Mouse (Mus musculus) G1E (cell line): ENCODE measurements around the gene Mast2. TPM values are rescaled to one million over a fixed set of nuclear protein-coding genes. Genes with fewer than 3 reads are reported as not detected.
A peak's percentile ranks its signal among the peaks of the same experiment; 100 is the strongest.

ENCODE experiments used
- ATAC-seq: 2 replicates; pipeline ENCODE4 v1.8.0; 2016; ENCODE audit warnings: mild to moderate bottlenecking; ENCODE audit not compliant: insufficient number of reproducible peaks, poor library complexity, low FRiP score, severe bottlenecking; ENCODE audit errors: extremely low read depth
- DNase-seq: peaks from one replicate; pipeline ENCODE4 v3.0.0; 2012; ENCODE audit warnings: low spot score
- H3K27me3 ChIP-seq: 2 replicates; pipeline ENCODE4 v1.6.1; 2012; ENCODE audit warnings: mild to moderate bottlenecking, low read length, inconsistent platforms; ENCODE audit not compliant: insufficient read depth
- H3K36me3 ChIP-seq: replicated peaks from 2 replicates; pipeline ENCODE3; 2012; ENCODE audit warnings: mild to moderate bottlenecking, inconsistent platforms
- H3K4me1 ChIP-seq: 2 replicates; pipeline ENCODE4 v1.6.1; 2012; ENCODE audit warnings: low read depth, low read length, inconsistent platforms, mixed read lengths; ENCODE audit not compliant: insufficient read depth
- H3K4me3 ChIP-seq: 2 replicates; pipeline ENCODE4 v1.5.1; 2012; ENCODE audit warnings: low read depth, mild to moderate bottlenecking, inconsistent platforms, low read length, moderate library complexity, mixed read lengths
- H3K9me3 ChIP-seq: replicated peaks from 2 replicates; pipeline ENCODE4 v1.6.1; 2012; ENCODE audit warnings: inconsistent platforms
- CTCF ChIP-seq: IDR thresholded peaks from 2 replicates; pipeline ENCODE4 v1.5.1; 2012; ENCODE audit warnings: low read depth, low read length, inconsistent platforms, mixed read lengths
- GATA1 ChIP-seq: IDR thresholded peaks from 2 replicates; pipeline ENCODE4 v1.6.1; 2012; ENCODE audit warnings: borderline replicate concordance, low read length, inconsistent platforms, mixed read lengths
- GATA2 ChIP-seq: IDR thresholded peaks from 2 replicates; pipeline ENCODE4 v1.6.1; 2012; ENCODE audit warnings: low read depth, low read length, inconsistent platforms, borderline replicate concordance
- POLR2AphosphoS5 ChIP-seq: IDR thresholded peaks from 2 replicates; pipeline ENCODE4 v1.6.1; 2012; ENCODE audit warnings: low read depth, low read length, inconsistent platforms; ENCODE audit not compliant: insufficient replicate concordance
- TAL1 ChIP-seq: conservative IDR thresholded peaks from 2 replicates; pipeline ENCODE4 v1.6.1; 2012; ENCODE audit warnings: low read depth, low read length, inconsistent platforms, mixed read lengths
- polyA plus RNA-seq: library from polyadenylated mRNA; stranded (reverse); fragments of >175 nt; gene quantifications from 2 replicates; pipeline ENCODE4 v1.2.3, GENCODE M21; 2012
- total RNA-seq, 2 experiments: library from RNA; stranded (forward) in 1 of 2; stranded (reverse) in 1 of 2; fragments of 200-1000 nt in 1 of 2; fragments of >200 nt in 1 of 2; fragmentation: Nextera tagmentation in 1 of 2; gene quantifications; 2 replicates each; pipeline ENCODE4 v1.2.3; 2014 to 2017

Mast2 gene
- total and polyA plus RNA-seq, 3 experiments, result 10.7 to 64.7 (median 63.0) TPM

DNA sequence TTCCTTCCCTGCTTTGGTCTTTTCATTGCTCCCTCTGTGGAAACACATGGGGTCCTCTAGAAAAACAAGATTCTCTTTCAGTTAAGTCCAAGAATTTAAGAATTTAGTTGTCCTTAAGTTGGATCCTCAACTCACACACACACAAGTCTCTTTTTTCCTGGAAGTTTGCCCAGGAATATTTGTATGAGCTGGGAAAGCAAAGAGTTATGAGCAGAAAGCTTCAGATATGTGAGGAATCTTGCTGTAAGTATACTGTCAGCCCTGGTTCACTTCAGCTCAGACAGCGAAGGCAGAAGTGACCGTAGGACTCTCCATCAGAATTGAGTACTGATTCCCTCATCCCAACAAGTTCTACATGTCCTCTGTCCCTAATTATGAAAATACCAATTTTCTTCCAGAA is 27.9 kb upstream of the Mast2 start:
- Histone ChIP-seq H3K27me3 (peaks cover 13% of the 10 kb centered on the region), H3K4me3 (no peak overlapping the region), H3K36me3 (no peaks in the 10 kb centered on the region), H3K4me1 (peaks cover 21% of the 10 kb centered on the region), H3K9me3 (0 out of 2 replicates have a peak, but pooled peaks cover 3% of the 10 kb centered on the region)
- ATAC-seq (no peak), DNase-seq (no peak)
- TF ChIP-seq POLR2AphosphoS5 (no peak), GATA1 (no peak), TAL1 (no peak), CTCF (no peak), GATA2 (no peak)

- H3K4me3 ChIP-seq, result no peak overlapping the region
- 0 out of 2 replicates have a peak, but pooled peaks cover 3% of the 10 kb centered on the region for H3K9me3 ChIP-seq
- no peak for TF ChIP-seq POLR2AphosphoS5
- peak; percentile 79 for TF ChIP-seq TAL1
- no peak for TF ChIP-seq GATA1
- no peak for TF ChIP-seq GATA2
- TF ChIP-seq CTCF, result no peak
- H3K27me3 ChIP-seq, result peaks cover 13% of the 10 kb centered on the region
- peak; percentile 22 for DNase-seq
- no peaks in the 10 kb centered on the region for H3K36me3 ChIP-seq
- peaks cover 21% of the 10 kb centered on the region for H3K4me1 ChIP-seq
- peak; percentile 93 for ATAC-seq
Measured at GRCm38 (mm10) chr4:116491119-116491536, 27.1 kb upstream of the Mast2 start.

GRCm38 (mm10) chr4:116483476-116483875 is 19.5 kb upstream of the Mast2 start:
- no peaks in the 10 kb centered on the region for H3K9me3 ChIP-seq
- peak; percentile 54 for ATAC-seq
- no peak for TF ChIP-seq TAL1
- TF ChIP-seq POLR2AphosphoS5, result no peak
- TF ChIP-seq CTCF, result no peak
- no peak for TF ChIP-seq GATA1
- no peak for TF ChIP-seq GATA2
- DNase-seq, result no peak
- no peak overlapping the region for H3K4me3 ChIP-seq
- no peaks in the 10 kb centered on the region for H3K27me3 ChIP-seq
- no peaks in the 10 kb centered on the region for H3K36me3 ChIP-seq
- H3K4me1 ChIP-seq, result peaks cover 33% of the 10 kb centered on the region

DNA sequence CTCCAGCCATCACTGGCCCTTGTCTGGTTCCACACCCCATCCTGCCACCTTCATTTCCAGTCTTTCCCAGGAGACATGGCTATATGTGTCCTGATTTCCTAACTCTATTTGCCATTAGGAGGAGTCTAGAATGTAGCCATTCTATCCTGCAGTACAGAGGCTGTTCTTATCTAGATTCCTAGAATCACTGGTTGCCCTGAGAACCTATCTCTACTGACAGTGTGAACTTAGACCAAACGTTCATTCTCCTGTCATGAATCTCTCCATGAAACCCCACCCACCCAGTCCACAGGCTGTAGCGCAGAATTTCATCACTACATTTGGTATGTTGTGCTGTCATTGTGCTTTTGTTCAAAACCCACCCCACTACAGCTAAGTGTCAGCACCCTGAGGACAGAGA is 17.3 kb upstream of the Mast2 start:
- Histone ChIP-seq H3K4me3 (no peak overlapping the region), H3K9me3 (no peaks in the 10 kb centered on the region), H3K27me3 (0 out of 2 replicates have a peak, but pooled peaks cover 3% of the 10 kb centered on the region), H3K36me3 (no peaks in the 10 kb centered on the region), H3K4me1 (peaks cover 33% of the 10 kb centered on the region)
- peak; percentile 28 for ATAC-seq
- DNase-seq, result no peak
- no peak for TF ChIP-seq GATA1
- no peak for TF ChIP-seq TAL1
- no peak for TF ChIP-seq GATA2
- no peak for TF ChIP-seq CTCF
- no peak for TF ChIP-seq POLR2AphosphoS5

DNA sequence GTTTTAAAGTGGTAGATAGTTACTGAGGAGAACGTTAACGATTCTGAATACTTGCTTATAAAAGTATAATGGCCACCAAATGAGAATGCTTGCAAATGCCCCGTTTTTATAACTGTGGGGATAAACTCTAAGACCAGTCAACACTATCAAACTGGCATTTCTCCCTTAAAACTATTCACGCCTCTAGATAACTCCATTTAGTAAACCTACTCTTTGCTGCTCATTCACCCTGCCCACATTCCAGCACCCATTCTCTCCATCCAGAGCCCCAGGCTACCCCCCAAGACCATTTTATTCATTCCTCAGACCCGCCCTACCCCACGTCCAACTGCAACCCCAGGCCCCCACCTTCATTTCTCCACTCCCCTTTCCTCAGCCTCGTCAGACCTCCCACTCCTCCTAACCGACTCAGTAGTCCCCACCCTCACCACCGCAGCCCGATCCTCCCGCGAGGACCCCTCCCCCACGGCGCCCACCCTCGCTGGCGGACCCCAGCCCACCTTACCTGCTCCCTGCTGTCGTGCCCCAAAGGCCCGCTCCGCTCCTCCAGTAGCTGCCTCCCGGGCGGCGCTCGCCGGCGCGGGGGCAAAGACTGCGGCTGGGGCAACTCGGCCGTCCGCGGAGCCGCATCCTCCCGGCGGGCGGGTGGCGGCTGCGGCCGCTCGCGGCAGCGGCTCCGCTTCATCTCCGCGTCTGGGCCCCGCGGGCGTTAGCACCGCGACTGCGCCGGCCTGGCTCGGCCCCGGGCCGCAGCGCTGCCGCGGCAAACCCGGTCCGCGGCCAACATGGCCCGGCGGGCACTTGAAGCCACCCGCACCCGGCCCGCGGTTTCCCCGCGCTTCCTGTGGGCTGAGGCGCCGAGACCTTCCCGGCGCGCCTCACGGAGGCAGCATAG is 505 bp downstream of the Mast2 start:
- H3K27me3 ChIP-seq, result no peaks in the 10 kb centered on the region; the same call in 1 of the 2 replicates
- H3K9me3 ChIP-seq, result no peaks in the 10 kb centered on the region
- H3K36me3 ChIP-seq, result no peaks in the 10 kb centered on the region
- no peak; the same call in 1 of the 2 replicates for ATAC-seq
- no peak for TF ChIP-seq GATA2
- no peak for TF ChIP-seq TAL1
- TF ChIP-seq GATA1, result no peak
- TF ChIP-seq POLR2AphosphoS5, result no peak
- TF ChIP-seq CTCF, result no peak
- DNase-seq, result peak; percentile 55
- H3K4me3 ChIP-seq, result peak overlapping the region; percentile 92
- peaks cover 30% of the 10 kb centered on the region for H3K4me1 ChIP-seq

GRCm38 (mm10) chr4:116461943-116462342 is 2.0 kb downstream of the Mast2 start:
- TF ChIP-seq GATA1, result no peak
- TF ChIP-seq TAL1, result no peak
- no peak for TF ChIP-seq CTCF
- no peak for TF ChIP-seq GATA2
- no peak for TF ChIP-seq POLR2AphosphoS5
- H3K27me3 ChIP-seq, result no peaks in the 10 kb centered on the region; the same call in 1 of the 2 replicates
- ATAC-seq, result no peak
- peaks cover 30% of the 10 kb centered on the region for H3K4me1 ChIP-seq
- no peak for DNase-seq
- H3K9me3 ChIP-seq, result no peaks in the 10 kb centered on the region
- no peak overlapping the region for H3K4me3 ChIP-seq
- no peaks in the 10 kb centered on the region for H3K36me3 ChIP-seq
